Mouse (Mus musculus) embryonic fibroblast, embryonic 13.5 days (primary cell): ENCODE data around the gene Herc3.

Source experiments
- CTCF ChIP-seq: IDR thresholded peaks from 2 replicates; pipeline ENCODE4 v1.5.1; 2011; ENCODE audit warnings: mild to moderate bottlenecking, control low read depth, low read length, moderate library complexity, borderline replicate concordance; ENCODE audit not compliant: insufficient read depth
- POLR2A ChIP-seq: IDR thresholded peaks from 2 replicates; pipeline ENCODE4 v1.6.1; 2011; ENCODE audit warnings: low read depth, mild to moderate bottlenecking, control low read depth, low read length, moderate library complexity

GRCm38 (mm10) chr6:58841208-58841607 is 9.9 kb downstream of the Herc3 start:
- no peak for TF ChIP-seq CTCF
- TF ChIP-seq POLR2A = no peak
